Mouse (Mus musculus) urinary bladder, adult 18-20 months (tissue): ENCODE data around the gene Ptgdr2.

Source experiments
- DNase-seq, 2 experiments: peaks; one replicate each; pipeline ENCODE4 v3.0.0; 2022; ENCODE audit warnings: low spot score in 2 of 2, mixed read lengths in 2 of 2

The Ptgdr2 gene

GRCm38 (mm10) chr19:10930641-10931040 is 6.3 kb upstream of the Ptgdr2 start:
- DNase-seq = no peak

GRCm38 (mm10) chr19:10935029-10935428 is 1.9 kb upstream of the Ptgdr2 start:
- DNase-seq = no peak

GRCm38 (mm10) chr19:10936077-10936476 is 883 bp upstream of the Ptgdr2 start:
- DNase-seq = no peak

DNA sequence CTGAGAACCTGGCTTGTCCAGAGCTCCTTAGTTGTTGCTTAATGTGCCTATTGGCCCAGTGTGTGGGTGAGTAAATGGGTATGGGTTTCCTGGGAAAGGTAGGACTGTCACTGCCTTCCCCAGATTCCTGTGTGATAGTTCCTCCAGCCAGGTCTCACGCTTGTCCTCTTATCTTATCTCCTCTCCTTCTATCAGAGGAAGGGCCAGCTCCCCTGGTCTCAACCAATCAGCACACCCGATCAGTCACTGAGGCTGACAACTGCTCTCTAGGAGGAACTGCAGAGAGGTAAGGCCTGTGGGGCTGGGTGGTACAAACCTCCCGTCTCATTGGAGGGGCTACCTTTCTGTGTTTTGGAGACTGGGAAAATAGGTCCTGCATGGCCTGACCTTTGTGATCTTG is 1.8 kb downstream of the Ptgdr2 start:
- DNase-seq = no peak

- peak; percentile 37 to 40 for DNase-seq
Observed at GRCm38 (mm10) chr19:10940097-10940800, 3.3 kb downstream of the Ptgdr2 start.

GRCm38 (mm10) chr19:10940801-10941457 is 4.0 kb downstream of the Ptgdr2 start:
- no peak for DNase-seq

- no peak for DNase-seq
Observed at GRCm38 (mm10) chr19:10943955-10944354, 7.0 kb downstream of the Ptgdr2 start.

GRCm38 (mm10) chr19:10946506-10946905 is 9.5 kb downstream of the Ptgdr2 start:
- no peak for DNase-seq

DNA sequence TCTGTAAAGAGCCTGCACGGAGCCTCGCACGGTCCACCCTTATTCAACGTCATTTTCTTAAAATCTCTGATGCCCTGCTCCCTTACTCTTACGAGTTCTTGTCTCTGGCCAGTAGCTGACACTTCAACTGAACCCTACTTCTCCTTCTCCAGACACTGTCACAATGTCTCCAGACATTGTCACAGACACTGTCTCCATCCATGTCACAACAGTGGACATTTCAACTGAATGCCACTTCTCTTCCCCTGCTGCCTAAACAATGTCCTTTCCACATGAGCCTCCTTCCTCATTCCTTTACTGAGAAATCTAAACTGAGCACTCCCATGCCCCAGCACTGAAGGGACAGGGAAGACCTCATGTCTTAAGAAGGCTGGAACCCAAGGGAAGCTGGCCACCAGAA is 10.3 kb downstream of the Ptgdr2 start:
- no peak for DNase-seq

DNA sequence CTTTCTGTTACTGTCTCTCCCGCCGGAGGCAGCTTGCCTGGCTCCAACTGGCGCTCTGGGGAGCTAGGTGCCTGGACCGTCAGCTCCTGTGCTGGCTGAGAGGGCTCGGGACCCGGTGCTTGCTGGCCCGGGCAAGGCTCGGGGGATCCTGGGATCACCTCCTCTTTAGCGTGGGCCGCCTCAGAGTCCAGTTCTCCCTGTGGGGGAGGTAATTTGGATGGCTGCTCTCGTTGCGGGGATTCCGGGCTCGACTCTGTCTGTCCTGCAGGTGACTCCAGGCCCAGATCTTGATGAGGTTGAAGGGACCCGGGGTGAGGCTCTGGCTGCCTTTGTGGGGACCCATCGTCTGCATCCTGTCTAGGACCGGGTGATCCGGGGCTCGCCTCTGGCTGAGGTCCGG is 11.5 kb downstream of the Ptgdr2 start:
- DNase-seq = no peak

- DNase-seq = peak; percentile 87 to 92
Observed at GRCm38 (mm10) chr19:10949112-10949511, 12.2 kb downstream of the Ptgdr2 start, which contains the start of gene Ccdc86. Ccdc86 (minus strand) TSS chr19:10949266.

DNA sequence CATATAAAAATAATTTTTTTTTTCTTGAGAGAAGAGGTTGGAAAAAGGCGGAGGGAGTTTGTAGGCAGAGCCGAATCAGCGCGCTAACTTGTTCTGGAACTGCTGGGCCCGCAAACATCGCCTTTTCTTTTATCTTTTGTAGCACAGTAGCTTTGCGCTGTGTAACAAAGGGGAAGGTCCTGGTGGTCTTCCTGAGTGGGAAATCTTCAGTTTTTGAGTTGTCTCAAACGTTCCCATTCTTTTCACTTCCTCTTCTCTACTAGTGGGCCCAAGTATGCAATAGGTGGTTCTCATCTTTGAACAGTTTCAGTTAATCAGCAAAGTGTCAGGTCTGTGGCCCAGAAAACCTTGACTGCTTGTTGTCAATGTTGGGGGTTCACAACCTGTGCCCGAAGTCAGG is 12.6 kb downstream of the Ptgdr2 start:
- DNase-seq = no peak

DNA sequence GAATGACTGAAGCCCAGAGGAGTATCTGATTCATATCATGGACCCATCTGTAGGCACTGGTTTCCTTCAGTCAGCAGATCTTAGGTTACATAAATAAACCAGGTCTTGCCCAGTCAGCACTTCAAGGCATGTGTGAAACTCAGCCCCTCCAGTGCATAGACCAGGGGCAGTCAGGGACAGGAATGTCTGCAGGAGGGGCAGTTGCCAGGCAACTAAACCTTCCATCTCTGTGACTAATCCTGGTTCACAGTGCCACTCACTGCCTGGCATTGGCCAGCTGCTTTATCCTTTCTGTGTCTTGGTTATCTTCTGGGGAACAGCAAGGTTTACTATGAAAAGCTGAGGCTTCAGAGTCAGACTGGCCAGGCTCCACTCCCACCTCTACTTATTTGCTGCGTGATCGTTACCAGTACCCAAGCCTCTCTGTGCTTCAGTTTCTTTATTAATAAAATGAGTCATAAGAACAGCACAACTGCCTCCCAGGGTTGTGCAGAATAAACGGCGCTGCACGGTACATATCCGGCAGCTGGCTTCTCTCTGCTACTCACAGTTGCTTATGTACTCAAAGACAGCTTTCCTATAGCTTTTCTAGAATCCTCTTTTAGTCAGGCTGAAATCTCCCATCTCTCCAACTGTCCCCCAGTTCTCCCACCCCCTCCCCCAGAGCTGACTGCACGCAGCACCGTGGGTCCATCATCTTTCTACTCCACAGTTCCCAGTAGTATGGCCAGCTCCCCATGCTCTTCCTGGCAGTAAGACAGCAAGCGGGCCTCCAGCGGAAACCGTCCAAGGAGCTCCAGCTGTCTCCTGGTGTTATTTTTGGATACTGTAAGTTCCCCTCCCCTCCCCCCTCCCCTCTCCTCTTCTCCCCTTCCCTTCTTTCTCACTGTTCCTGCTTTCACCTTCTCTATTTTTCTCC is 15.3 kb downstream of the Ptgdr2 start:
- no peak for DNase-seq

- DNase-seq = peak; percentile 28 to 53
Observed at GRCm38 (mm10) chr19:10959085-10959977, 22.4 kb downstream of the Ptgdr2 start.

DNA sequence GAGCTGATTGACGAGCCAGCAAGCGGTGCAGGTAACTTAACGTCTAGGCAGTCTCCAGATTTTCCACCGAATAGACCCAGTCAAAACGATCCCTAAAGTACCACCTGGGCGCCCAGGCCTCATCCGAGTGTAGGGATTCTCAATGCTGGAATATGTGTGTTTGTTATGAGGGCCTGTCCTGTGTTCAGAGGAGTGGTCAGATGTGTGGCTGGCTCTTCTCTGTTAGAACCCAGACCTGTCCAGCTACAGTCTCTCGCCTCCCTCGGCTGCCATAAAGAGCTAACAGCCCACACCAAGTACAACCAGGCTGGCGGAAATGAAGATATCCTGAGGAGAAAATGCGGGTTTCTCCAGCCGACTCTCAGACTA is 23.0 kb downstream of the Ptgdr2 start:
- no peak for DNase-seq

DNA sequence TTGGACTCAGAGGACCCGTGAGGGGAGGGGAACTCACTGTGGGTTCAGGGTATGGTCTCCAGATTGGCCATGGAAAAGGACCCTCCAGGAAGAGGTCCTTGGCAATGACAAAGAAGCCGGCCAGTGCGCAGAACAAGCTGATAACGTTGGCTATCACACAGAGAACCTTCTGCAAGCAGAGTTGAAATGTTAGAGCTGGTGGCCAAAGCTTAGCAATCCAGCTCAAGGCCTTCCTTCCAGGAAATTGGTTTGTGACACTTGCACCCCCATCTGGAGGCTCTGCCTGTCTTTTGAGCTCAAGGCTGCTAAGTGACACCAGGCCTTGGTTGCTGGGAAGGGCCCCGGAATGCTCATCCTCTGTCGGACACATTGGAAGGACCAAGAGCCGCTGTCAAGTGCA is 28.8 kb downstream of the Ptgdr2 start:
- no peak for DNase-seq

GRCm38 (mm10) chr19:10968578-10968977 is 31.6 kb downstream of the Ptgdr2 start:
- DNase-seq = no peak

DNA sequence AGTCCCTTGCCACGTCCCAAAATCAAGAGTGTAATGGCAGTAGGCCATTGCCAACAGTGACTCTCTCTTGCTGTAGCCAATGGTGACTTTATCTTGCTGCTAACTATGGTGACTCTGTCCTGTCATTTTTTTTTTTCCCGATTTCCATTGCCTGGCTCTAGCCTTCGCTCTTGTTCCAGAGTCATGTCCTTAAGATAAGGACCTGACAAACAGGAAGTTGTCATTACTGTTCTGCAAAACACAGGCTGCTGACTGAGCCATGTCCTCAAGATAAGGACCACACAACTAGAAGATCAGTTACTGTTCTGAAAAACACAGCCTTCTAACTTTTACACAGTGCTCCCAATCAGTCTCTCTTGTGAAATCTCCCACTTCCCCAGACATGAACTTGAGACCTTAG is 33.5 kb downstream of the Ptgdr2 start:
- DNase-seq = no peak

DNA sequence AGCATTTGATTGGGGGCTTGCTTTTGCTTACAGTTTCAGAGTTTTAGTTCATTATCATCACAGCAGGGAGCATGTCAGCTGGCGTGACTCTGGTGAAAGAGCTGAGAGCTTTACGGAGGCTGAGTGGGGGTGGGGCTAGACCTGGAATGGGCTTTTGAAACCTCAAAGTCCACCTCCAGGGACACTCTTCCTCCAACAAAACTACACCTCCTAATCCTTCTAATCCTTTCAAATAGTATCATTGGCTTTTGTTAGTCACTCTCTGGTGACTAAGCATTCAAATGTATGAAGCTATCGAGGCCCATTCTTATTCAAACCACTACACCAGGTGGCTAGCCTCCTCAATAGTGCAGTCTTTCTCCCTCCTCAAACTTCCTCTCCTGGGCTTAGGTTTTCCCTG is 35.7 kb downstream of the Ptgdr2 start:
- no peak for DNase-seq

- no peak for DNase-seq
Observed at GRCm38 (mm10) chr19:10973187-10973586, 36.2 kb downstream of the Ptgdr2 start.

DNA sequence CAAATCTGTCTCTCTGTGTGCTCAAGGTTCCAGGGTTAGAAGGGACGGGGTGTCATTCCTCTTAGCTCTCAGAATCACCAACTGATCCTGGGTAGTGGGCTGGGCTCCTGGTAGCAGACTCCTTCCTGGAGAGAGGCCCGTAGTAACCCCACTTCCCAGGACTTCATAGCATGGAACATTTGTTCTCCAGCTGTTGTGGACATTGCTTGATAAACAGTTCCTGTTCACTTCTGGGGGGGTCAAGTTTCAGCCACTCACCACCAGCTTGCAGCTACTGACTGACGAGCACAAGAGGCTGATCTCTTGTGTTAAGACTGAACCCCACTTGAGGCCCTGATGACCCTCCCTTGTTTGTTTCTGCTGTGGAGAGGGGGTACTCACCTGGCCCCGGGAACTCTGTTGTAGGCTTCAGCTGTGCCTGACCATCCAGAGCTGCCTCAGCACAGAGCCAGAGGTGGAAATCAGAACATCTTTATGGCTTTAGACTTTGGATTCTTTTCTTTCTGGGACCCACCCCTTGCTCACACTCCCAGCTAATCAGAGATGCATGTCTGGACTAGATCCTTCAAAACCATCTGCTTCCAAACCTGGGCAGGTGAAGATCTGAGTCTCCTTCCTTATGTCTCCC is 37.4 kb downstream of the Ptgdr2 start, which contains the start of gene Ms4a10:
TSS of gene Ms4a10 (minus strand) at position 433 of the 628 bp plus-strand sequence.
- no peak for DNase-seq
